Mouse (Mus musculus) heart, embryonic 12.5 days (tissue): ENCODE data around the gene B3galt2. TPM values are rescaled to one million over a fixed set of nuclear protein-coding genes. Genes with fewer than 3 reads are reported as not detected.

Source experiments
- ATAC-seq: fragments of 200-750 bp; cut with Nextera tagmentation; 2 replicates; pipeline ENCODE4 v1.8.0; 2017; ENCODE audit warnings: moderate TSS enrichment, moderate library complexity; ENCODE audit not compliant: insufficient number of reproducible peaks, low FRiP score
- H3K27ac ChIP-seq: fragments of 300-500 bp; sonication (generic); 2 replicates; pipeline ENCODE4 v1.5.1; 2016; ENCODE audit warnings: mild to moderate bottlenecking, moderate library complexity; ENCODE audit not compliant: poor library complexity, severe bottlenecking
- H3K27me3 ChIP-seq: fragments of 300-500 bp; sonication (generic); replicated peaks from 2 replicates; pipeline ENCODE4 v1.6.1; 2016; ENCODE audit warnings: mild to moderate bottlenecking, moderate library complexity
- H3K36me3 ChIP-seq: fragments of 300-500 bp; sonication (generic); 2 replicates; pipeline ENCODE4 v1.6.1; 2016; ENCODE audit warnings: mild to moderate bottlenecking, moderate library complexity
- H3K4me1 ChIP-seq: fragments of 300-500 bp; sonication (generic); replicated peaks from 2 replicates; pipeline ENCODE4 v1.6.1; 2016; ENCODE audit warnings: mild to moderate bottlenecking
- H3K4me2 ChIP-seq: fragments of 300-500 bp; sonication (generic); 2 replicates; pipeline ENCODE4 v1.6.1; 2016; ENCODE audit warnings: mild to moderate bottlenecking, moderate library complexity
- H3K4me3 ChIP-seq: fragments of 300-500 bp; sonication (generic); 2 replicates; pipeline ENCODE4 v1.5.1; 2016; ENCODE audit warnings: mild to moderate bottlenecking
- H3K9ac ChIP-seq: fragments of 300-500 bp; sonication (generic); 2 replicates; pipeline ENCODE4 v1.6.1; 2016; ENCODE audit warnings: mild to moderate bottlenecking, moderate library complexity
- H3K9me3 ChIP-seq: fragments of 300-500 bp; sonication (generic); replicated peaks from 2 replicates; pipeline ENCODE4 v1.6.1; 2016; ENCODE audit warnings: mild to moderate bottlenecking, moderate library complexity
- WGBS: fragments of 180-500 bp; shearing (Covaris S2); methylation state at CpG from one replicate; pipeline ENCODE4 v1.1.7; 2016; 5-methylcytosine and 5-hydroxymethylcytosine counted together
- polyA plus RNA-seq: library from polyadenylated mRNA; unstranded; fragments of >200 nt; fragmentation: Nextera tagmentation; extraction: Ambion mirVana; gene quantifications from 2 replicates; pipeline ENCODE4 v1.2.1, GENCODE M21; 2016

Gene B3galt2
- polyA plus RNA-seq, 1 experiment from 2014 or later, result 0.28 TPM

- ATAC-seq, result peak; percentile 100
- H3K4me1 ChIP-seq, result 0 out of 2 replicates have a peak, but pooled peaks cover 4% of the 10 kb centered on the region
- H3K27ac ChIP-seq, result peak within 1 kb of the TSS; percentile 94
- peak within 1 kb of the TSS; percentile 83 for H3K4me2 ChIP-seq
- H3K27me3 ChIP-seq, result no peaks in the 10 kb centered on the region
- H3K9ac ChIP-seq, result peak within 1 kb of the TSS; percentile 91
- under 1% methylated on average over 70 of the region's 74 CpGs for WGBS
- H3K36me3 ChIP-seq, result peaks cover 4% of the 10 kb centered on the region
- H3K9me3 ChIP-seq, result no peaks in the 10 kb centered on the region
- peak within 1 kb of the TSS; percentile 80 for H3K4me3 ChIP-seq
These were observed 62.3 kb downstream of the B3galt2 start, which contains the start of gene Cdc73 for GRCm38 (mm10) chr1:143702741-143703262. Gene Cdc73 (minus strand): TSS chr1:143702893.

Other genes with a start within 250 kb of the B3galt2 start
- 29.3 and 29.5 TPM in 2 replicates for gene Cdc73, start 62.2 kb downstream of the B3galt2 start, polyA plus RNA-seq
- 98.0 and 98.7 TPM in 2 replicates for gene Glrx2, start 75.7 kb downstream of the B3galt2 start, polyA plus RNA-seq
- 20.7 and 21.5 TPM in 2 replicates for gene Trove2, start 136.4 kb downstream of the B3galt2 start, polyA plus RNA-seq
- gene Uchl5, start 136.6 kb downstream of the B3galt2 start, polyA plus RNA-seq, result 63.7 and 70.4 TPM in 2 replicates